Mouse (Mus musculus) intestine, embryonic 14.5 days (tissue): ENCODE measurements around the gene Tns1. TPM values are rescaled to one million over a fixed set of nuclear protein-coding genes. Genes with fewer than 3 reads are reported as not detected.

Experiments
- ATAC-seq: fragments of 200-750 bp; cut with Nextera tagmentation; replicated peaks from 2 replicates; pipeline ENCODE4 v1.8.0; 2017; ENCODE audit warnings: low read depth, moderate number of reproducible peaks, moderate TSS enrichment, moderate library complexity; ENCODE audit not compliant: low FRiP score, low TSS enrichment
- DNase-seq: peaks from one replicate; pipeline ENCODE4 v3.0.0-alpha.2; 2018; ENCODE audit warnings: low spot score
- H3K27ac ChIP-seq: fragments of 300-500 bp; sonication (generic); 2 replicates; pipeline ENCODE4 v1.5.1; 2014; ENCODE audit warnings: low read depth, mild to moderate bottlenecking, control low read depth
- H3K27me3 ChIP-seq: fragments of 300-500 bp; sonication (generic); replicated peaks from 2 replicates; pipeline ENCODE4 v1.6.1; 2014; ENCODE audit warnings: low read length, control low read depth; ENCODE audit not compliant: control insufficient read depth, insufficient read depth
- H3K36me3 ChIP-seq: fragments of 300-500 bp; sonication (generic); 2 replicates; pipeline ENCODE4 v1.6.1; 2014; ENCODE audit warnings: low read length, control low read depth; ENCODE audit not compliant: control insufficient read depth, insufficient read depth
- H3K4me1 ChIP-seq: fragments of 300-500 bp; sonication (generic); replicated peaks from 2 replicates; pipeline ENCODE4 v1.6.1; 2014; ENCODE audit warnings: low read length, control low read depth, mixed read lengths; ENCODE audit not compliant: control insufficient read depth, insufficient read depth
- H3K4me2 ChIP-seq: fragments of 300-500 bp; sonication (generic); 2 replicates; pipeline ENCODE4 v1.6.1; 2014; ENCODE audit warnings: low read length
- H3K4me3 ChIP-seq: fragments of 300-500 bp; sonication (generic); 2 replicates; pipeline ENCODE4 v1.5.1; 2014; ENCODE audit warnings: low read depth, low read length, control low read depth, mixed read lengths
- H3K9ac ChIP-seq: fragments of 300-500 bp; sonication (generic); 2 replicates; pipeline ENCODE4 v1.6.1; 2014; ENCODE audit warnings: mild to moderate bottlenecking, low read length
- H3K9me3 ChIP-seq: fragments of 300-500 bp; sonication (generic); 2 replicates; pipeline ENCODE4 v1.6.1; 2016; ENCODE audit warnings: low read length, control low read depth; ENCODE audit not compliant: control insufficient read depth
- WGBS: fragments of 180-500 bp; shearing (Covaris S2); extraction: QIAGEN DNeasy Blood & Tissue Kit; methylation state at CpG from one replicate; pipeline ENCODE4 v1.1.7; 2014; 5-methylcytosine and 5-hydroxymethylcytosine counted together
- polyA plus RNA-seq: library from polyadenylated mRNA; unstranded; fragments of >200 nt; fragmentation: Nextera tagmentation; extraction: Ambion mirVana; gene quantifications from 2 replicates; pipeline ENCODE4 v1.2.1, GENCODE M21; 2014

The Tns1 gene
- polyA plus RNA-seq, 1 experiment from 2014 or later: 28.7 TPM

GRCm38 (mm10) chr1:74054007-74054406 is 70.2 kb downstream of the Tns1 start:
- Histone ChIP-seq H3K36me3 (no peaks in the 10 kb centered on the region), H3K4me2 (no peak overlapping the region), H3K4me3 (no peak overlapping the region), H3K9me3 (no peaks in the 10 kb centered on the region), H3K9ac (no peak overlapping the region), H3K4me1 (peaks cover 19% of the 10 kb centered on the region), H3K27me3 (no peaks in the 10 kb centered on the region), H3K27ac (peak overlapping the region; percentile 51; the same call in 1 of the 2 replicates)
- DNase-seq: no peak
- WGBS: 13% methylated on average over 7 of the region's 7 CpGs
- peak; percentile 86 for ATAC-seq

DNA sequence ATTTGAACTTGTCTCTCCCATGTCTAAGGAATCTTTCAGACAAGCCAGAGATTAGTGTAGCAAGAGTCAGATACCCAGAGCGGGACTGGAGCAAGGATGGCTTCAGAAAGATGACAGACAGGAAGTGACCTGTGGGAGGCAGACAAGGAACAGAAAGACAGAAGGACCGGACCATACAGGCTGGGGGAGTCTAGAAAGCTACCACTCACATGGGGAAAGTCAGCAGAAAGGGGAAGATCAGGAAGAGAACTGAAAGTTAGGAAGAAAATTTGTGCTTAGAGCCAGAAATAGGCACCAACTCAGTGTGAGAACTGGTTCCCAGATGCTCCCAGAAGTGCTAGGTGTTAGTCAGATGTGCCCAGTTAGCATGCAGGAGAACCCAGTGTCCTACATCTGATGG is 71.2 kb downstream of the Tns1 start:
- WGBS: 62% methylated on average over 2 of the region's 2 CpGs
- Histone ChIP-seq H3K4me1 (peaks cover 19% of the 10 kb centered on the region), H3K9ac (no peak overlapping the region), H3K27ac (no peak overlapping the region), H3K36me3 (no peaks in the 10 kb centered on the region), H3K9me3 (no peaks in the 10 kb centered on the region), H3K4me3 (no peak overlapping the region), H3K4me2 (no peak overlapping the region), H3K27me3 (no peaks in the 10 kb centered on the region)
- DNase-seq (no peak), ATAC-seq (no peak)

GRCm38 (mm10) chr1:74051349-74051748 is 72.9 kb downstream of the Tns1 start:
- Histone ChIP-seq H3K9ac (no peak overlapping the region), H3K4me3 (no peak overlapping the region), H3K9me3 (no peaks in the 10 kb centered on the region), H3K27ac (no peak overlapping the region), H3K36me3 (no peaks in the 10 kb centered on the region), H3K4me1 (peaks cover 23% of the 10 kb centered on the region), H3K27me3 (no peaks in the 10 kb centered on the region), H3K4me2 (no peak overlapping the region)
- 38% methylated on average over 2 of the region's 2 CpGs for WGBS
- no peak for ATAC-seq
- no peak for DNase-seq

GRCm38 (mm10) chr1:74049430-74049829 is 74.8 kb downstream of the Tns1 start:
- ATAC-seq (no peak), DNase-seq (no peak)
- no peak overlapping the region for H3K9ac ChIP-seq
- no peak overlapping the region for H3K27ac ChIP-seq
- no peak overlapping the region for H3K4me3 ChIP-seq
- H3K9me3 ChIP-seq: no peaks in the 10 kb centered on the region
- peaks cover 22% of the 10 kb centered on the region for H3K4me1 ChIP-seq
- H3K36me3 ChIP-seq: no peaks in the 10 kb centered on the region
- H3K4me2 ChIP-seq: no peak overlapping the region
- 70% methylated on average over 17 of the region's 17 CpGs for WGBS
- H3K27me3 ChIP-seq: no peaks in the 10 kb centered on the region

GRCm38 (mm10) chr1:74047722-74048121 is 76.5 kb downstream of the Tns1 start:
- no peak for ATAC-seq
- no peak overlapping the region for H3K27ac ChIP-seq
- no peaks in the 10 kb centered on the region for H3K9me3 ChIP-seq
- H3K4me2 ChIP-seq: no peak overlapping the region
- H3K9ac ChIP-seq: no peak overlapping the region
- H3K27me3 ChIP-seq: no peaks in the 10 kb centered on the region
- no peak for DNase-seq
- H3K36me3 ChIP-seq: no peaks in the 10 kb centered on the region
- 75% methylated on average over 6 of the region's 6 CpGs for WGBS
- H3K4me3 ChIP-seq: no peak overlapping the region
- H3K4me1 ChIP-seq: peaks cover 25% of the 10 kb centered on the region

- Histone ChIP-seq H3K4me2 (no peak overlapping the region), H3K27ac (no peak overlapping the region), H3K27me3 (no peaks in the 10 kb centered on the region), H3K4me3 (no peak overlapping the region), H3K4me1 (peaks cover 29% of the 10 kb centered on the region), H3K36me3 (no peaks in the 10 kb centered on the region), H3K9ac (no peak overlapping the region), H3K9me3 (no peaks in the 10 kb centered on the region)
- DNase-seq: no peak
- WGBS: 43% methylated on average over 2 of the region's 2 CpGs
- ATAC-seq: no peak
Measured at GRCm38 (mm10) chr1:74047311-74047710, 76.9 kb downstream of the Tns1 start.

- Histone ChIP-seq H3K27me3 (no peaks in the 10 kb centered on the region), H3K9me3 (no peaks in the 10 kb centered on the region), H3K9ac (no peak overlapping the region), H3K27ac (no peak overlapping the region), H3K4me3 (no peak overlapping the region), H3K4me1 (peaks cover 33% of the 10 kb centered on the region), H3K4me2 (no peak overlapping the region), H3K36me3 (no peaks in the 10 kb centered on the region)
- DNase-seq (no peak), ATAC-seq (no peak)
- WGBS: 76% methylated on average over 2 of the region's 2 CpGs
Measured at GRCm38 (mm10) chr1:74045034-74045433, 79.2 kb downstream of the Tns1 start.

- DNase-seq (no peak), ATAC-seq (no peak)
- Histone ChIP-seq H3K4me1 (peaks cover 33% of the 10 kb centered on the region), H3K9ac (no peak overlapping the region), H3K27me3 (no peaks in the 10 kb centered on the region), H3K36me3 (no peaks in the 10 kb centered on the region), H3K27ac (no peak overlapping the region), H3K9me3 (no peaks in the 10 kb centered on the region), H3K4me2 (no peak overlapping the region), H3K4me3 (no peak overlapping the region)
- 72% methylated on average over 1 of the region's 1 CpGs for WGBS
Measured at GRCm38 (mm10) chr1:74044421-74044820, 79.8 kb downstream of the Tns1 start.

- no peak overlapping the region for H3K9ac ChIP-seq
- H3K4me3 ChIP-seq: no peak overlapping the region
- no peak overlapping the region for H3K4me2 ChIP-seq
- no peak overlapping the region for H3K27ac ChIP-seq
- ATAC-seq (no peak), DNase-seq (no peak)
- peaks cover 33% of the 10 kb centered on the region for H3K4me1 ChIP-seq
- no peaks in the 10 kb centered on the region for H3K27me3 ChIP-seq
- H3K9me3 ChIP-seq: no peaks in the 10 kb centered on the region
- no peaks in the 10 kb centered on the region for H3K36me3 ChIP-seq
- WGBS: 43% methylated on average over 4 of the region's 4 CpGs
Measured at GRCm38 (mm10) chr1:74043584-74044105, 80.6 kb downstream of the Tns1 start.
